Mouse (Mus musculus): ENCODE results near the gene Krtap1-4.
A peak's percentile ranks its signal among the peaks of the same experiment; 100 is the strongest.

Krtap1-4 gene

GRCm38 (mm10) chr11:99550765-99551164 lies 32.7 kb downstream of the Krtap1-4 start, which contains the start of gene Krtap3-3:
TSS of gene Krtap3-3 (minus strand) at chr11:99550865.
- DNase-seq (ENCODE audit: low spot score in 2 of 2) = no peak

GRCm38 (mm10) chr11:99547892-99548291 lies 35.6 kb downstream of the Krtap1-4 start:
- DNase-seq (ENCODE audit: low spot score in 2 of 2) = no peak

- peak in 1 of 2 experiments; percentile 27 for DNase-seq (ENCODE audit: low spot score in 2 of 2)
Observed at GRCm38 (mm10) chr11:99539721-99540120, 43.7 kb downstream of the Krtap1-4 start.

Measured in urinary bladder, postnatal 4 days (tissue).